Comparison of ENCODE assay signal across 8 mouse cellular contexts in the genomic region with DNA sequence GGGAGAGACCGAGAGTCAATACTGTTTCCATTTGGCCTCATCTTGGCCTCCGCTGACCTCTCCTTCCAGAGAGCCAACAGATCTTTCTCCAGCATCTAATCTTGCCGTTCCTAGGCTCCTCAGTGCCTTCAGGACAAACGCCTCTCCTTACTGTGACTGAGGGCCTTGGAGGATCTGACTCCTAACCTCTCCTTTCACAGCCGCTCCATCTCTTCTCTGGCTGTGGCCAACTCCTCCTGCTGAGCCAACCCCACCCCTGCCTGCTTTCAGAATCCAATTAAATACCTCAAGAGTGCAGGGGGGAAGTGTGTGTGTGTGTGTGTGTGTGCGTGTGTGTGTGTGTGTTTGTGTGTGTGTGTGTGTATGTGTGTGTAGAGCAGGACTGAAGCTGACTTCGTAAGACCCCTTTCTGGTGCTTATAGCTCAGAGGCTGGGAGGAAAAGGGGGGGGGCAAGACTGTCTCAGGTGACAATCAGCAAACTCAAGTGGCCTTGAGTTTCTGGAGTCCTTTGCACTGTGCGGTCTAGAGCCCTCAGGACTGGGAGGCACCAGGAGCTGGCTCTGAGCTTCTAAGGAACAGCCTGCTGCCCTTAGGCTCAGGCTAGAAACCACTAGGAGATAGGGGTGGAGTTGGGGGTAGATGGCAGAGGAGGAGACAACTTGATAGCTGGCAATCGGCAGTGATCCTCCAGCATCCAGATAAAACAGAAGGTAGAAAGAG. TPM values are rescaled to one million over a fixed set of nuclear protein-coding genes. Genes with fewer than 3 reads are reported as not detected.
DNase-seq lines count a peak whose midpoint lies in the region; ATAC-seq and TF ChIP-seq lines count a peak whose summit lies in the region.

No protein-coding gene starts in this region.

- H3K4me1 ChIP-seq in cerebellum, adult 2 months (ENCODE audit: control insufficient read depth, insufficient read depth, low read length) = no peaks in the 10 kb centered on the region

- no peak overlapping the region for H3K4me3 ChIP-seq in cerebellum, adult 2 months (replicated peaks; ENCODE audit: insufficient read depth, low read depth, low read length)

- DNase-seq in embryo, embryonic 10 days (ENCODE audit: low spot score) = peak; percentile 35
- no peak for DNase-seq in embryo, embryonic 9.5 days (ENCODE audit: extremely low spot score)
- peak; percentile 20 for DNase-seq in urinary bladder, postnatal 14 days (ENCODE audit: low spot score)
- no peak for DNase-seq in urinary bladder, adult 18-20 months (ENCODE audit: low spot score in 2 of 2)
- DNase-seq in lung, postnatal 10 days = peak; percentile 53
- no peak for DNase-seq in cerebellum, adult 2 months
- DNase-seq in spleen, adult 18-20 months = no peak

- no peak for TF ChIP-seq CTCF in cerebellum, adult 2 months (IDR thresholded peaks at IDR 0.05; ENCODE audit: borderline replicate concordance, insufficient read depth, low read depth, low read length)

- no peak for ATAC-seq in inflammation-experienced regulatory T-cells, adult 6 months

- no peaks in the 10 kb centered on the region for H3K27me3 ChIP-seq in cerebellum, adult 2 months (ENCODE audit: control insufficient read depth, insufficient read depth, low read length)

- 72% methylated on average over 9 of the region's 9 CpGs for WGBS in cerebellum, adult 2 months

- H3K27ac ChIP-seq in cerebellum, adult 2 months (ENCODE audit: insufficient read depth, low read length) = no peak overlapping the region

- TF ChIP-seq POLR2A in cerebellum, adult 2 months (IDR thresholded peaks at IDR 0.05; ENCODE audit: borderline replicate concordance, insufficient read depth, low read length) = no peak

RNA-seq across cellular contexts. Expression of a gene that starts 59.7 kb away (rescaled TPM):
- 7.8 and 9.2 TPM in 2 replicates for polyA plus RNA-seq in cerebellum, adult 2 months (2012; rRNA removed)
- polyA plus RNA-seq in inflammation-experienced regulatory T-cells, adult 6 months (2017; shearing (Covaris generic)) = 1 to 10 TPM in 1 of 3 experiments, under 1 TPM in 2; 0.87 to 1.1 (median 0.88) TPM

Comparison
In these comparisons a context has a peak if more than half of its experiments do, and no peak if none do; other contexts are left out.
1. DNase-seq: peak in embryo, embryonic 10 days (single experiment), urinary bladder, postnatal 14 days (single experiment) and lung, postnatal 10 days (single experiment); none in embryo, embryonic 9.5 days (single experiment), urinary bladder, adult 18-20 months (0 of 2), cerebellum, adult 2 months (0 of 2) and spleen, adult 18-20 months (0 of 2).